Mouse (Mus musculus) adrenal gland, adult 18-20 months (tissue): ENCODE results near the gene Ticrr. TPM values are rescaled to one million over a fixed set of nuclear protein-coding genes. Genes with fewer than 3 reads are reported as not detected.

Experiments
- DNase-seq, 2 experiments: peaks; one replicate each; pipeline ENCODE4 v3.0.0; 2021 to 2022; ENCODE audit warnings: low spot score in 2 of 2
- long read RNA-seq, 2 experiments: library from polyadenylated mRNA; stranded (forward); transcript quantifications; one replicate each; pipeline ENCODE4 v2.0.0; 2021
- total RNA-seq, 2 experiments: library from RNA; stranded (reverse); gene quantifications; 1 replicate in 1 of 2; 2 replicates in 1 of 2; pipeline ENCODE4 v1.2.3; 2021

Gene Ticrr
- total RNA-seq, result under 1 TPM; 0.07 to 0.13 TPM
- long read RNA-seq, experiment 1, result 0 reads
- long read RNA-seq, experiment 2, partial matches to known transcripts, result 0 of 1 reads
- long read RNA-seq, experiment 2, other reads (novel, unspliced or antisense), result 1 of 1 reads

- DNase-seq, result peak; percentile 87 to 88
Observed at GRCm38 (mm10) chr7:79659578-79660290, at the start of gene Ticrr. TSS of gene Ticrr (plus strand) at chr7:79660196.

- DNase-seq, result no peak
Observed at GRCm38 (mm10) chr7:79611901-79612300, 48.1 kb upstream of the Ticrr start.

DNA sequence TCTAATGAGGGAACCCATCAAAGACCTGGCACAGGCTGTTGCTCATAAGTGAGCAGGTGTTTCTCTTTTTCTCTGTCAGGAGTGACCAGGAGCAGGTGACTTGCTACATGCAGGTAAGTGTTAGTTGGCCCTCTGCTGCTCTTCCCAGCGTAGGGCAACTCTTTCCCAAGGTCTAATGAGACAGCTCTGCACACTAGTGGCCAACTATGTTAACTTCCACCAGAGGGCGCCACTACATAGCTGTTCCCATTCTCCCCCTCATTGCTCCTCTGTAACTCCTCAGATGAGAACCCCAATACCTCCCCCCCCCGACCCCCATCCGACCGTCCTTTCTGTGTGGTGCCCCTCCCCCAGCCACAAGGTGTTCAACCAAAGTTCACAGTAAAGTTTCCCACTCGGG is 47.2 kb upstream of the Ticrr start:
- peak; percentile 54 to 57 for DNase-seq

DNA sequence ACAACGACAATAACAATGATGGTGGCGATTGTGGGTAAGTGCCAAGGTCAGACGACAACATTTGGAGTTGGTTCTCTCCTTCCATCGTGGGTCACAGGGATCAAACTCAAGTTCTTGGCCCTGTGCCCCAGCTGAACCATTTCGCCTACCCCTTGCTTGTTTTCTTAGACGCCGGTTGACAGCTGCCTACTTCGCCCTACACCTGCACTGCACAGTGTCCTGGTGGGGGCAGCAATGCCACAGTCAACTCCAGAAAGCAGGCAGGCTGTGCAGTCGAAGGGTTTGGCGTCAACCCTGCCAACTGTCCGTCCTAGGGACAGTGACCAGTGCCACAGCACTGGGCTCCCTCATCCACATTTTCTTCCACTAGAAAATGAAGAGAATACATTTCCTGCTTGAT is 46.7 kb upstream of the Ticrr start:
- no peak for DNase-seq

DNA sequence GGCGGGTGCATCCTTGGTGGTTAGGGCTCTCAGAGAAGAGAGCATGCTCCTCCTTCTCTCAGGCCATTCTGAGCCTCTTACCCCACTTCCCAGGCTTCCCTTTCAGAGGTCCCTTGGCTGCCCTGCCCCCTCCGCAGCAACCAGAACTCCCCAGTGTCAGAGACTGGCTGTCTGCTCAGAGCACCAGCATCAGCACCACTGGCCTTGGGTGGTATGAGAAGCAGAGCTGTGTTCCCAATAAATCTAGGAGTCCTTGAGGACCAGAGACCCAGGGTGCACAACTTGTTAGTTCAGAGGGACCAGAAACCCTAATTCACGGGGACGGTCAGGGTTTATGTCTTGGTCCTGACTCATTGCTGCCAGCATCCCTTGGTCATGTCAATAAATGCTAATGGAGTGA is 45.0 kb upstream of the Ticrr start:
- DNase-seq, result no peak

DNA sequence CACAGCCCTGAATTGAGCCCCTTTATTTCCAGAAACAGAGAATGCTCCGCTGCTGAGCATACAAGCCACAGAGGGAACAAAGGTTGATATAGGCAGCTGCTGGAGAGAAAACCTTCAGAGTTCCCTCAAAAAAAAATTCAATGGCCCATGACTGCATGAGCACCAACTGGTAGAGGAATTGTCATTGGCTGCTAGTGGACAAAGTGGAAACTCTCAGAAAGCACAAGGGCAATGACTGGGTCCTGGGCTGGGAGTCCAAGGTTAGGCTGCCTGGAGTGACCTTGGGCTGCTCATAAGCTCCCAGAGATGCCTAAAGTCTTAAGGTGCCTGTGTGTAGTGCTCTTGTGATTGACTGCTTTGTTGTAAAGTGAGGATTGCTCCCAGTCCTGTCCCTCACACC is 44.1 kb upstream of the Ticrr start:
- peak in 1 of 2 experiments; percentile 22 for DNase-seq

DNA sequence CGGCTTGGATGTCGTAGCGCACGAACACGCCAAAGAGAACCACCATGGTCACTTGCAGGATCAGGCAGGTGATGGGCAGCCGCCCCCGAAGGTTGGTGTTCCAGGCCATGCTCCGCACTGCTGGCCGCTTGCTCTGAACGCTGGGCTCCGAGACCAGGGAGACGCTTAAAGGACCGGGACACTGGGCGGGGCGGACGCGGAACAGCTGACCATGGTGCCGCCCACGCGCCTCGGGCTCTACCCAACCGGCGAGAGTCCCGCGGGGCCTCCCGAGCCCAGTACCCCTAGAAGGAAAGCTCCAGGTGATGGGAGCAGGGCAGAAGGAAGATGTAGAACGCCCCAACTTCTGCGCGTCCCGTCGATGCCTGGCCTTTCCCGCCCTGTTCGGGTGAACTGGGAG is 42.6 kb upstream of the Ticrr start, which contains the start of gene Rhcg:
Rhcg (minus strand) TSS at position 240 of the 400 bp plus-strand sequence.
- DNase-seq, result no peak

- DNase-seq, result no peak
Observed at GRCm38 (mm10) chr7:79619493-79619892, 40.5 kb upstream of the Ticrr start.

DNA sequence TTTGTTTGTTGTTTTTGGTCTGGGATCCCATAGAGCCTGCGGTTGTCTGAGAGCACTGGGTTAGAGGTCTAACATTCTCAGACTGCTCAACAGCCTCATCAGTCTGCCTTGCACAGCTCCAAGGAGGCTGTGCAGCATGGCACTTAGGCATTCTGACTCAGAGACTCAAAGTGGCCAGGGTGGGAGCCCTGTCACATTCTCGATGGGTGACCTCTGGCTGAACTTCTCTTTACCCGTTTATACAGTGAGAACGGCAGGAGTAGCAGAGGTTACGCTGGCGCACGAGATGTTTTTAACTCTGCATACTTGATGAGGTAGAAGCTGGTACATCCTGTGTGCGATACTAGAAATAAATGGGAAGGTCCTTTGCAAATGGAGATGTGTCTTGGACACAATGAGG is 36.9 kb upstream of the Ticrr start:
- no peak for DNase-seq

- no peak for DNase-seq
Observed at GRCm38 (mm10) chr7:79626170-79626569, 33.8 kb upstream of the Ticrr start.

- DNase-seq, result no peak
Observed at GRCm38 (mm10) chr7:79628271-79628913, 31.6 kb upstream of the Ticrr start.

- no peak for DNase-seq
Observed at GRCm38 (mm10) chr7:79631773-79632348, 28.1 kb upstream of the Ticrr start.

- no peak for DNase-seq
Observed at GRCm38 (mm10) chr7:79647233-79647632, 12.8 kb upstream of the Ticrr start.

DNA sequence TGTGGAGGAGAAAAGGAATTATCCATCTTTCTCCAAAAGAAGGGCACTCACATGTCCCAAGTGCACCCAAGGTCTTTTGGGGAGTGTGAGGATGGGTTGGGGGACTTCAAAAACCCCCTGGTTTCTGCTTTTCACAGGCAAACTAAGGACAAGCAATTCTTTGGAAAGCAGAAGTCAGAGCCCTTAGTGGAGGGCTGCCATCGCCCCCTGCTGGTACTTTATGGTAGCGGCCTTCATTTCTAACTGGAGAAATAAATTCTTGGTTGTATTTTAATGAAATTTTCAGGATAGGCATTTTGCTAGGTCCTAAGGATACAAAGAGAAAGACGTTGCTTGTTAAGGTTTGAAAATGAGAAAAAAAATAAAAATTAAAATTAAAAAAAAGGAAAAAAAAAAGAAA is 11.0 kb upstream of the Ticrr start:
- DNase-seq, result peak; percentile 51 to 56

GRCm38 (mm10) chr7:79654185-79654584 is 5.8 kb upstream of the Ticrr start:
- no peak for DNase-seq

DNA sequence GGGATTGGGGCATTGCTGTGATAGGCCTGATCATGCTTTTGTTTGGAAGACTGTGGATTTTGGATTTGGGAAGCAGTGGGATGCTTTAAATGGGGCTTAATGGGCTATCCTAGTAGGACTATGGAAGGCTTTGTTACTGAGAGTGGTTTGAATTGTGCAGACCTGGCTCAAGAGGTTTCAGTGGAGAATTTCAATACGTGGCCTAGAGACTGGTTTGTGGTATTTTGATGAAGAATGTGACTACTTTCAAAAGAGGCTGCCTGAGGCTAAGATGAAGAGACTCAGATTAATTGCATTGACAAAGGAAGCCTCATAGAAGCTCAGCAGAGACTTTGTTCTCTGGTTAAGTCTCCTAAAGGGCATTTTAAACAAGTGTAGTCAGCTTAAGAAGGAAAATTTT is 5.4 kb upstream of the Ticrr start:
- DNase-seq, result no peak

- no peak for DNase-seq
Observed at GRCm38 (mm10) chr7:79660291-79661150, 525 bp downstream of the Ticrr start.

- no peak for DNase-seq
Observed at GRCm38 (mm10) chr7:79661253-79661890, 1.4 kb downstream of the Ticrr start.

DNA sequence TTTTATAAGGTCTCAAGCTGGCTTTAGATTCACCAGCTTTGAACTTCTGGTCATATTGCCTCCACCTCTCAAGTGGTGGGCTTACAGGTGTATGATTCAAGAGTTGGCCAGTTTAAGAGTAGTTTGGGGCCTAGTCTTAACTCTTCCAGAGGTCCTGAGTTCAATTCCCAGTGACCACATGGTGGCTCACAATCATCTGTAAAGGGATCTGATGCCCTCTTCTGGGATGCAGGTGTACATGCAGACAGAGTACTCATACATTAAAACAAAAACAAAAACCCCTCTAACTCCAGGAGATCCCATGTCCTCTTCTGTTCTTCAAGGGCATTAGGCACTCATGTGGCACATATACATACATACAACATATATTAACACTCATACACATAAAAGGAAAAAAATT is 6.7 kb downstream of the Ticrr start:
- DNase-seq, result no peak

- no peak for DNase-seq
Observed at GRCm38 (mm10) chr7:79670900-79671604, 11.1 kb downstream of the Ticrr start.
